Mouse (Mus musculus) lung, postnatal 0 days (tissue): ENCODE results near the gene Icosl.
"Not testable (repeated sequence)": the region's sequence is repeated elsewhere in the genome, so short reads cannot be mapped to it uniquely, and the experiment has no call there.

Source experiments
- CTCF ChIP-seq: IDR thresholded peaks from 2 replicates; pipeline ENCODE4 v1.5.1; 2016; ENCODE audit warnings: antibody characterized with exemption, mild to moderate bottlenecking
- EP300 ChIP-seq: IDR thresholded peaks from 2 replicates; pipeline ENCODE4 v1.6.1; 2016; ENCODE audit warnings: antibody characterized with exemption, mild to moderate bottlenecking, control low read depth

GRCm38 (mm10) chr10:78019984-78020383, 49.1 kb upstream of the Icosl start:
- not testable (repeated sequence) for TF ChIP-seq CTCF, EP300
